Mouse (Mus musculus): Measurements from ENCODE around the gene Clpb. TPM values are rescaled to one million over a fixed set of nuclear protein-coding genes. Genes with fewer than 3 reads are reported as not detected.

Clpb gene
- polyA plus RNA-seq, 1 experiment: 12.5 TPM

- Histone ChIP-seq H3K4me1 (ENCODE audit: control insufficient read depth, insufficient read depth, low read length) (peaks cover 1% of the 10 kb centered on the region; the same call in 1 of the 2 replicates), H3K4me3 (replicated peaks; ENCODE audit: control insufficient read depth, low read depth, low read length) (no peak overlapping the region), H3K27ac (ENCODE audit: control insufficient read depth, insufficient read depth, low read depth, low read length, poor library complexity) (no peak overlapping the region)
- no peak for TF ChIP-seq POLR2A (IDR thresholded peaks at IDR 0.05; ENCODE audit: borderline replicate concordance, control insufficient read depth, low read depth, low read length)
- no peak for TF ChIP-seq CTCF (IDR thresholded peaks at IDR 0.05; ENCODE audit: control insufficient read depth, insufficient read depth, low read length)
- 89% methylated on average over 12 of the region's 12 CpGs for WGBS
Measured at GRCm38 (mm10) chr7:101746559-101747334, 83.3 kb downstream of the Clpb start.

GRCm38 (mm10) chr7:101750268-101750667 lies 86.8 kb downstream of the Clpb start:
- Histone ChIP-seq H3K4me1 (ENCODE audit: control insufficient read depth, insufficient read depth, low read length) (no peaks in the 10 kb centered on the region), H3K27ac (ENCODE audit: control insufficient read depth, insufficient read depth, low read depth, low read length, poor library complexity) (no peak overlapping the region), H3K4me3 (replicated peaks; ENCODE audit: control insufficient read depth, low read depth, low read length) (no peak overlapping the region)
- 72% methylated on average over 2 of the region's 2 CpGs for WGBS
- TF ChIP-seq CTCF (IDR thresholded peaks at IDR 0.05; ENCODE audit: control insufficient read depth, insufficient read depth, low read length): no peak
- no peak for TF ChIP-seq POLR2A (IDR thresholded peaks at IDR 0.05; ENCODE audit: borderline replicate concordance, control insufficient read depth, low read depth, low read length)

DNA sequence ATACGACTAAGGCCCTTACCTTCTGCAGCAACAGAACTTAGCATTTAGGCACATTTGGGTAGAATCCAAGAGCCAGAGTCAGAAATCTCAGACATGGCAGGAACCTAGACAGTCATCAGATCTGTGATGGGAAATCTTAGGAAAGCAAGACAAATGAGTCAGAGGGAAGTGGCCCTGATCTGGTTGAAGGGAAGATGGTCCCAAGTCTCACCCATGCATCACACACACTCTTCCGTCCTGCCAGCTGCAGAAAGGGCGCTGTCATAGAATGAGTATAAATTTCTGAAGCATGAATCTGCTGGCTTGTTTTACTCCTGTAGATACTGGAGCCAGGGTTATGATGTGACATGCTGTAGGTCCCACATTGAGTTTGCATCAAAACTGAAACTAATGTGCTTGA lies 88.9 kb downstream of the Clpb start:
- Histone ChIP-seq H3K27ac (ENCODE audit: control insufficient read depth, insufficient read depth, low read depth, low read length, poor library complexity) (no peak overlapping the region), H3K4me1 (ENCODE audit: control insufficient read depth, insufficient read depth, low read length) (no peaks in the 10 kb centered on the region), H3K4me3 (replicated peaks; ENCODE audit: control insufficient read depth, low read depth, low read length) (no peak overlapping the region)
- no peak for TF ChIP-seq POLR2A (IDR thresholded peaks at IDR 0.05; ENCODE audit: borderline replicate concordance, control insufficient read depth, low read depth, low read length)
- no peak for TF ChIP-seq CTCF (IDR thresholded peaks at IDR 0.05; ENCODE audit: control insufficient read depth, insufficient read depth, low read length)
- 86% methylated on average over 3 of the region's 3 CpGs for WGBS

- Histone ChIP-seq H3K4me3 (replicated peaks; ENCODE audit: control insufficient read depth, low read depth, low read length) (no peak overlapping the region), H3K27ac (ENCODE audit: control insufficient read depth, insufficient read depth, low read depth, low read length, poor library complexity) (no peak overlapping the region), H3K4me1 (ENCODE audit: control insufficient read depth, insufficient read depth, low read length) (no peaks in the 10 kb centered on the region)
- TF ChIP-seq POLR2A (IDR thresholded peaks at IDR 0.05; ENCODE audit: borderline replicate concordance, control insufficient read depth, low read depth, low read length): no peak
- no peak for TF ChIP-seq CTCF (IDR thresholded peaks at IDR 0.05; ENCODE audit: control insufficient read depth, insufficient read depth, low read length)
- WGBS: 74% methylated on average over 5 of the region's 5 CpGs
Measured at GRCm38 (mm10) chr7:101753492-101753891, 90.1 kb downstream of the Clpb start.

- TF ChIP-seq POLR2A (IDR thresholded peaks at IDR 0.05; ENCODE audit: borderline replicate concordance, control insufficient read depth, low read depth, low read length) (no peak), CTCF (IDR thresholded peaks at IDR 0.05; ENCODE audit: control insufficient read depth, insufficient read depth, low read length) (no peak)
- no peak overlapping the region for H3K27ac ChIP-seq (ENCODE audit: control insufficient read depth, insufficient read depth, low read depth, low read length, poor library complexity)
- no peak overlapping the region for H3K4me3 ChIP-seq (replicated peaks; ENCODE audit: control insufficient read depth, low read depth, low read length)
- 87% methylated on average over 2 of the region's 2 CpGs for WGBS
- no peaks in the 10 kb centered on the region for H3K4me1 ChIP-seq (ENCODE audit: control insufficient read depth, insufficient read depth, low read length)
Measured at GRCm38 (mm10) chr7:101754416-101754815, 91.0 kb downstream of the Clpb start.

DNA sequence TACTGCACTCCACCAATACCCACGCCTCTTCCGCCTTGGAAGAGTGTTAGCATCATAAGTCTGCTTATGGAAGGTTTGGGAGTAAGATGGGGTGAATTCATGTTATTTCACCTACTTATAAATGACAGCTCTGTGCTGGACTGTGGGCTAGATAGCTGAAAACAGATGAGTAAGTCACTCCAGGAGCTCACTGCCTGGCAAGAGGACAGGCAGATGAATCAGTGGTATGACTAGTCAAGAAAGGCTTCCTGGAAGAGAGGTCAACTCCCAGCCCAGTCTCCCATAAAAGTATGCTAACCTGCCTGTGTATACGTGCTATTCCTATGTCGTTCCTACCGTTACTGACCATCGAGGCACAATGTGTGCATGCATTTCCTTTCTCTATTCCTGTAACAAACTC lies 91.9 kb downstream of the Clpb start:
- TF ChIP-seq POLR2A (IDR thresholded peaks at IDR 0.05; ENCODE audit: borderline replicate concordance, control insufficient read depth, low read depth, low read length): no peak
- TF ChIP-seq CTCF (IDR thresholded peaks at IDR 0.05; ENCODE audit: control insufficient read depth, insufficient read depth, low read length): no peak
- Histone ChIP-seq H3K4me1 (ENCODE audit: control insufficient read depth, insufficient read depth, low read length) (no peaks in the 10 kb centered on the region), H3K27ac (ENCODE audit: control insufficient read depth, insufficient read depth, low read depth, low read length, poor library complexity) (no peak overlapping the region), H3K4me3 (replicated peaks; ENCODE audit: control insufficient read depth, low read depth, low read length) (no peak overlapping the region)
- WGBS: 87% methylated on average over 6 of the region's 6 CpGs

GRCm38 (mm10) chr7:101761899-101762780 lies 98.7 kb downstream of the Clpb start:
- no peak for TF ChIP-seq CTCF (IDR thresholded peaks at IDR 0.05; ENCODE audit: control insufficient read depth, insufficient read depth, low read length)
- TF ChIP-seq POLR2A (IDR thresholded peaks at IDR 0.05; ENCODE audit: borderline replicate concordance, control insufficient read depth, low read depth, low read length): no peak
- H3K27ac ChIP-seq (ENCODE audit: control insufficient read depth, insufficient read depth, low read depth, low read length, poor library complexity): no peak overlapping the region
- H3K4me1 ChIP-seq (ENCODE audit: control insufficient read depth, insufficient read depth, low read length): no peaks in the 10 kb centered on the region
- no peak overlapping the region for H3K4me3 ChIP-seq (replicated peaks; ENCODE audit: control insufficient read depth, low read depth, low read length)
- 89% methylated on average over 11 of the region's 11 CpGs for WGBS

DNA sequence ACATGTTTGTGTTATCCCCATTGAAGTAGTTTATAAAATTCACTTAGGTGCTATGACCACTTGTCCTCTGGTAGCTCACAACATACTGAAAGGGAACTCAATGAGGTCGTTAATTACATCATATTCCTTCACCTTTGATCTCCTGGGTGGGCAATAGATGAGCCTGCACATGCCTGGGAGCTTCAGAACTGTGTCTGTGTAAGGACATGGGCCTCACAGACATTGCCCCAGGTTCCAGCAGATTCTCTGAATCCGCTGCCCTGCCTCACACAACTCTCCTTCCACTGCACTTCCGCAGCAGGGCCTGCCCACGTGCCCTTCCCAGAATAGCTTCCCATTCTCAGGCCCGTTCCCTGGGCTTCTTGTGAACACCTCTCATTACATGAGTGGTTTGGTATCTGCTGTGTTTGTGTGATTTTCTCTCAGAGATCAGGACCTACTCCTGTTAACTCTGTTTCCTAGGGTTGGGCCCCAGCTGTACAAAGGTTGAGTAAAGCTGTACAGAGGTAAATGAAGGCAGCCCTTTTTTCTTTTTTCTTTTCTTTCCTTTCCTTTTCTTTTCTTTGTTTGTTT lies 104.0 kb downstream of the Clpb start:
- Histone ChIP-seq H3K27ac (ENCODE audit: control insufficient read depth, insufficient read depth, low read depth, low read length, poor library complexity) (no peak overlapping the region), H3K4me1 (ENCODE audit: control insufficient read depth, insufficient read depth, low read length) (no peaks in the 10 kb centered on the region), H3K4me3 (replicated peaks; ENCODE audit: control insufficient read depth, low read depth, low read length) (no peak overlapping the region)
- TF ChIP-seq POLR2A (IDR thresholded peaks at IDR 0.05; ENCODE audit: borderline replicate concordance, control insufficient read depth, low read depth, low read length): no peak
- TF ChIP-seq CTCF (IDR thresholded peaks at IDR 0.05; ENCODE audit: control insufficient read depth, insufficient read depth, low read length): no peak
- 83% methylated on average over 5 of the region's 5 CpGs for WGBS

All from bone marrow, adult 2 months (tissue).